Mouse (Mus musculus) cerebellum, adult (tissue): ENCODE measurements at regions not wholly inside any gene's neighbourhood (a gene's known extent, or its start where the extent isn't known, plus 50 kb on each side); places are given as distances from the start of the nearest gene placed in this dataset.

ENCODE experiments used
- ATAC-seq: cut with Nextera tagmentation; 2 replicates; pipeline ENCODE4 v1.9.2; 2017; ENCODE audit warnings: mild to moderate bottlenecking, moderate library complexity, mixed read lengths; ENCODE audit not compliant: insufficient number of reproducible peaks, low FRiP score, low TSS enrichment

DNA sequence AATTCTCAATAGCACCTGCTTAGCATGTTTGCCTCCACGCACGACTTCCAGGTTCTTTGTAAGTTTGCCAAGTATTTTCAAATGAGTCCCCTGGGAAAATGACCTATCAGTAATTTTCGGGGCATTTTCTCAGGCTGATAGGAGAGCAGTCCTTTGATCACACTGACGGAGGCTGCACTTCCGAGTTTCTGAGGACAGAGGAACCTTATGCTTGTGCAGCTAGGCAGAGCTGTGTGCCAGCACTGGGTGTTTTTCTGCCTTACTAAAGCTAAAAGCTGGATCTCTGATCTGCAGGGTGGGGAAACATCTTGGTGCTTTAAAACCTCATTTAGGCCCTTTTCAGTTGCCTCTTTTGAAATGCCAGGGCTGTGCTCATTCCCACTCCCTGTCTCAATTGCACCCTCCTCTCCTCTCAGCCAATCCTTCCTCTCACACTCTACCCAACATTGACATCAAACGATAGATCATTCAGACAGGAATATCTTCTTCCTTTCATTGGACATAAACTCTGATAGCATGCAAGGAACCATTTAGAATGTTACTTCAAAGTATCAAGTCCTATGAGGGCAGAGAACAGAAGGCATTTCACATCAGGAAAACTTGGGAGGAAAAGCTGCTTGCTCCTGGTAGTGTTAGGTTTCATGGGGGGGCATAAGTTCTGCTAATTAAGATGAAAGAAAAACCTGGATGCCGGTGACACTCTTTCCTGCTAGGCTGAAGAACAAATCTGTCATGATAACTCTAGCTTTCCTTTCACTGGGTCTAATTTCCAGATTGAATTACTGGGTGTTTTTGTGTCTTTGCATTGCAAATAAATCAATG is 95.3 kb downstream of the Lurap1l start:
- ATAC-seq = no peak

DNA sequence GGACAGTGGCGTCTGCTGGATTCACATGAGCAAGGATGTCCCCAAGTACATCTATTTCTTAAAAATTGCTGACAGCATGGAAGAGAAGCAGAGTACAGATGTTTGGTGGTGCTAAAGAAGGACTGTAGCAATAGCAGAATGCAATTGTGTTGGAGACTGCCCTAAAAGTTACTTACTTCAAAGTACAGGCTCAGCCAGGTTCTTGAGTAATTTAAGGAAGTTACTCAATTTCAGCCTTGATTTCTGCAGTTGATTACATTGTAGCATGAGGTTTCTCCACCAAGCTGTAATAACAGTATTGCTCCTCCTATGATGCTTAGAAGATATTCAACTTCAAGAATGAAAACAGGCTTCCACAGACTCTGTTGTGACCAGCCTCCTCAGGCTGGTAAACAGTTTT is 96.1 kb downstream of the Lurap1l start:
- no peak for ATAC-seq

DNA sequence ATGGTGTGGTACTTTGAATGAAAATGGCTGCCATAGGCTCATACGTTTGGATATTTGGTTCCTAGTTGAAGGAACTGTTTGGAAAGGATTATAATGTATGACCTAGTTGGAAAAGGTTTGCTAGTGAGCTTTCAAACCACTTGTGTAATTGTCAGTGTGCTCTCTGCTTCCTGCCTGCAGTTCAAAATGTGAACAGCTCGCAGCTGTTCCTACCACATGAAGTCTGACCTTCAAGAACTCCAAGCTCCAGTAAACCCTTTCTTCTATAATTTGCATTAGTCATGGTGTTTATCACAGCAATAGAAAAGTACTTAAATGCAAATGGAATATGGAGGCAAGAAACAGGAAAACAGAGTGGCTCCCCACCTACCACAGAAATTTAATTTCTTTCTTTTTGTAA is 111.4 kb downstream of the Lurap1l start:
- ATAC-seq = no peak

DNA sequence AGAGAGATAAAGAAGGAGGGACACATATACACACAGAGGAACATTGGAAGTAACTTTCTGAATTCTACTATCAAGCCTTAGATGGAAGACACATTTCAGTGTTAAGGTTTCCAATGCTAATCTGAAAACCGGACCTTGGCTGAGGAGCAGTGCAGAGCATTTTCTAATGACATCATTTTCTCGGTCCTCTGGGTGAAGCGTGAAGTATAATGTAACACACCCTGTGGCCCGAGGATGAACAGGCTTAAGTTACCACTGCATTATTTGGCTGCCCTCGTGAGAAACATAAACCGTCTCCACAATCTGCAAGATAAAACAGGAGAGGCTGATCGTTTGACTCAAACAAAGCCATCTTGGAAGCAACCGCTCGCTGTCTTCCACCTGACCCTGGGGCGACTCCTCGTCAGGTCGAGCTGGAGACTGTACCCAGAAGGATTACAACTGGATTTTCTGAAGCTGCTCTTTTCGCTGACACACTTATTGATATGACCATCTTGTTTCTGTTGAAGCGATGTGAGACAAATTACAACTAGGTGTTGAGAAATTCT is 113.1 kb downstream of the Lurap1l start:
- ATAC-seq = no peak

DNA sequence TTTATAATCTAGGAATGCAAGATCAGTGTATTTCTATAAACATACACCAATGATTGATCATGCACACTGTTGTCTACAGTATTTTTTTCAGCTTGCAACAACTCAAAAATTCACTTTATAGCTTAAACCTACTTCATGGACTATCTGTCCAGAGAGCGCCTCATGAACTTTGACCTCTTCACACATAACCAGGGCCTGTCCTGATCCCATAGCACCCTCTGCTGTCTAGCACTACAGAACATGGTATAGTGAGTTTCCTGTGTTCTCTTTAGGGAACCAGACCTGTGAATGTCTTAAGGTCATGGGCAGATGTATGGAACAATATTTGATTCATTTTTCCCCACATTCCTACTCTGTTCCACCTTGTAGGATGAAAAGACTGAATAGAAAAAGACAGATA is 117.1 kb downstream of the Lurap1l start:
- ATAC-seq = no peak

DNA sequence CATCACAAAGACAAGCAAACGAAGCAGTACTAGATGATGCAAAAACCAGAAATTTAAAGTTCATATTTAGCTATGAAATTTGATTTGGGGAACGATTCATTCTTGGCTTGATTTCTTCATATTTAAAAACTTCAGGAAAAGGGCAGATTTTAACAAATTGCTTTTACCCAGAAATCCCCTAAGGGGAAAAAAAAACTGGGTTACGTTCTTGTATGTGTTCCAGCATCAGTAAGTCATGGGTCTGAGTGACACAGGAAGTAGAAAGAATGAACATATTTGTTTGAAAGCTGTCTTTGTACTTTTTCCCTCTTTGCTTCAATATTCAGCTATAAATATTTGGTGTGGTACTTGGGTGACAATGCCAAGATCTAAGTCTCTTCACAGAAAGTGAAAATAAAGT is 120.2 kb downstream of the Lurap1l start:
- no peak for ATAC-seq

DNA sequence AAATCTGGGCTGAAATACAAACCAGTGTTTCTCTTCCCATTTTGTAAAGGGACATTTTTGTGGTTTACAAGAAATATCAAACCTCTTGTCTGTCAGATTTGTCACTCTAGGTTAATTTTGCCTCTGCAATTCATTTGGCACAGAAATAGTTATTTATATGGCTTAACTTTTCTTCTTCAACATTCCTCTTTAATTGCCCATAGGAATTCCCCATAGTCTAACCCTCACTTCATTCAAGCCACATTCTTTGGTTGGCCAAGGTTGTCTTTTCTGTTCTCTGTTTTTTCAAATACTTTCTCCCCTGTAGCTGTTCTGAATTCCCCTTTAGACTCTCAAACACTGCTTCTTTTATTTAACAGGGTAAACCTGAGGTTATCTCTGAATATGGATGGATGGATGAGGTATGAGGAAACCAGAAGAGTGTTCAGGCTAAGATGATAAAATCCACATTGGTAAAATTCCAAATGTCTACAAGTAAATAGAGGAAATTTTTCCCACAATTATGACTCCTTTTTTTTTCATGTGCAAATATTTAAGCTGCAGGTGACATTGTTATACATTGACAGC is 127.0 kb downstream of the Lurap1l start:
- ATAC-seq = no peak

DNA sequence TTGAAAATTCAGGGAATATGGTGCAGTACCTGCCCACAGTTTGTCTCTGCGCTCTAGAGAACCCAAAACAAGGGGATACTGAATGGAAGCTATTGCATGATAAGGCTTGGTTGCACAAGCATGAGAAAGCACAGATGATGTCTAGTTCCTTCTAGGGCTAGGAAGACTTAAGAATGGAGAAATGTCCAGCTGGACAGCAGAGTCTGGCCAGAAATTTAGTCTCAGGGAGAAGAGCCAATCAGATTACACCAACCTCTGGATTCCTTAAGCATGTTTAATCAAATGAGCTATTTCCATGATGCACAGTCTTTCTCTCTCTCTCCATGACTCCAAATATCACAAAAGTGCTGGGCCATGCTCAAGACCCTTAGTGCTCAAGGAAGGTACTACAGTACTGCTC is 147.8 kb downstream of the Lurap1l start:
- ATAC-seq = no peak

DNA sequence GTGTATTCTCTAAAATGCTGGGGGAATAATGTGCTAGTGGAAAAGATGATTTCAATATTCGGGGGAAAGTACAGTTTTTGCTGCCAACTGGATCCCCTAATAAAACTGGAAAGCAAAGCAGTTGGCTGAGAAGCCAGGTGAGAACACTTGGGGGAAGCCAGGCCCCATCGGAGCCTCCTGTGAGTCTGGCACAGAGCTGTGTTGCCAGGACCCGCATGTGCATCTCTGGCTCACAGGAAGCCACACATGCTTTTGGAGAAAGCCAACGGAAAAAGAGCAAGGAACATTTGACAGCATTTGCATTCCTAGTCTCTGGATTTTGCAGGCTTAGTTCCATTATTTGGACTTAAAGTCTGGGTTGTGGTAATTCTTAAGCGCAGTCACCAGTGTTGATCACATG is 148.4 kb downstream of the Lurap1l start:
- no peak for ATAC-seq

DNA sequence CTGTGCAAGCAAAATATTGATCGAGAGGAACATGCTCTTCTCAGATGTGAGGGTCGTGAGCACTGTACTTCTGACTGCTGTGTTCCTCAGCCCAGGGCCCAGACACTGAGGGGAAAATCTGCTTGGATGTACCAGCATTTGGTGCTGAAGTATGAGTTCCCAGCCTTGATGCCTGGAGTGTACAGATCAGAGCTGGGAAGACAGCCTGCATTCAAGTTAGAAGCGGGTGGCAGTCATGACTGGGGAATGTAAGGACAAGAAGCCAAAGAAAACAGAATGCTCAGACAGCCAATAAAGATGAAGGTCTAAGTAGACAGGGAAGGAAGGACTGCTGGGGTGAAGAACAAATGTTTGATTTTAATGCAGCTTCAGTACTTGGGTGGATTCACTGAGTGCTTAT is 148.9 kb downstream of the Lurap1l start:
- ATAC-seq = no peak

DNA sequence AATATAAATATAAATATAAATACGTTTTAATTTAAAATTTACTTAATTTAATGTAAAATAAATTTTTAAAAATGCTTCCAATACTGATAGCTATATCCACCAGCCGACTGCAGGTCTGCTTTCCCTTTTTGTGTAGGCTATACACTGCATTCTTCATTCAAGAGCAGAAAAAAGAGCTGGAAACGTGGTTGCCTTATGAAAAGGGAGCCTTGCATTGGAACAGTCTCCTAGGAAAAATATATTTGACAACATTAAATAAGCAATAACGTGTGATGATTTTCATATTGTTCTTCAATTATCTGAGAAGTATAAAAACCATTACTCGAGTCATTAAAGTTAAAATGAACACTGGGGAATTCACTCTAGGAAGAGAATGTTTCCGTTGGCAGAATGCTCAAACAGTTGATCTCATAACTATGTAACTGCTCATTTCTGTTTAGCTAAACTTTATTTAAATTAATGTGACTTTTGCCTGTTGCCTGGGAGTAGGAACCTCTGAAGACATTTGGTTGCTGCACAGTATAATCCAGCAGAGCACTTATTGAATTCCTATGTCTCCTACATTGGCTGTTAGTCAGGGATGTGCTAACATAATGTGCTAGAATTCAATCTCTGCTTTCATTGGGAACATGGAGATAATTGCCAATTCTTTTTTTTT is 172.0 kb downstream of the Lurap1l start:
- no peak for ATAC-seq

DNA sequence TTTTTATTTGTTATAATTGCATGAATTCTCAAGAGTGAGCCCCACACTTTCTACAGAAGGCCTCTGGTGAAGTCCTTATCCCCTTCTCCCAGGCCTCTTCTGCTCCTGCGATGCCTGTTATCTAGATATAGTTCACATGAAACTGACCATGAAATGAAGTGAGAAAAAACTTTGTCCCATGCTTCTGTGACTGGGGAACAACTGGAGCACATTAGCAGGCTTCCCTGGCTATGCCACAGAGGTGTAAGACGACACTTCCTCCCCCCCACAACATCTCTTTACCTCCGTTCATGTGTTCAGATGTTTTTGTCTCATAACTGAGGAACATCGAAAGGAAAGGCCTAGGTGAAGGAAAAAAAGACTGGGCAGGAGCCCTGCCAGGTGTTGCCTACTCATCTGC is 174.7 kb downstream of the Lurap1l start:
- no peak for ATAC-seq

DNA sequence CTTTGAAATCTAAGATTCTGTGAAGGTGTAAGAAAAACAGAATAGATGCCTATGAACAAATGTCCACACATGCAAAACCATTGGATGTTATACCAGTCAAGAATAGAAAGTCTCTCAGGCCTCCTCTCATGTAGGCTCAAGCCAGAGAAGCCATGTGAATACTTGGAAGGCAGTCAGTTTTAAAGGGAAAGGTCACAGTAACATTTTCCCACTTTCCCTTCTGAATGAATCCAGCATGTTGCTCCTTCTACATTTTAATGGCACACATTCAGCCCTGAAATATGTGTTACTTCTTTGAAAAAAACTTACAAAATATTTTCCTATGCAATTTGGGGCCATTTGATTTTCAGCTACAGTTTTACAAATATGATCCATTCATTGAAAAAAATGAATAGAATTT is 186.1 kb downstream of the Lurap1l start:
- no peak for ATAC-seq

DNA sequence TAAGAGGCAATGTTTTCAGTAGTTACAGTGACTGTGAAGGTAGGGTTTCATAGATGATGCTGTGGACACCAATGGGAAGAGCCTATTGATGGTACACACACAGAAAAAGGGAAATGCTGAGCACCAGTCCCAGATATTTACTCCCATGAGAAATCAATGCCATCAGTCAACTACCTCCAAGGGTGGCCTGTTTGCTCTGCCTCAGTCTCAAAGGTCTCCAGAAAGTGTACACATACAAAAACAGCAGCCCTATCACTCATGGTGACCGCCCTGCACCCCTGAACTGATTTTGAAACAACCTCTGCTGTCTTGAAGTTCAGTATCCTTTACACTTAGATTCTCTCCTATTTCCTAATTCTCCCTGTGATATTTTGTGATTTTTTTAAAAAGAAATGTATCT is 187.2 kb downstream of the Lurap1l start:
- no peak for ATAC-seq

DNA sequence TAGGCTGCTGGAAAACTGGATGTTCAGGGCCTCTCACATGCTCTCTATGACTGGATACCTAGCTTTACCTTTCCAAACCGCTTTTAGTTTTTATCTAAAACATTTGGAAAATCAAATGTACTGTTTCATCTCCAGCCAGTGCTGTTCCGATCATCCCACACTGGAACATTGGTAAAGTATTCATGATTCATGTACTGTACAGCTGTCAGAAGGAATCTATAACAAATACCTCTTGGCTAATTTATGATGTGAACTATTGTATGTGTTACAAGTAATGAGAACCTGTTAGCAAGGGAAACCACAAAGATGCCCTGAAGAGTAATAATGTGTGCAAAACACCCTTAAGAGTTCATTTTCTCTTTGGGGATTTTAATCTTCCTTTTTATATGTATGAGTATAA is 190.6 kb downstream of the Lurap1l start:
- ATAC-seq = no peak

DNA sequence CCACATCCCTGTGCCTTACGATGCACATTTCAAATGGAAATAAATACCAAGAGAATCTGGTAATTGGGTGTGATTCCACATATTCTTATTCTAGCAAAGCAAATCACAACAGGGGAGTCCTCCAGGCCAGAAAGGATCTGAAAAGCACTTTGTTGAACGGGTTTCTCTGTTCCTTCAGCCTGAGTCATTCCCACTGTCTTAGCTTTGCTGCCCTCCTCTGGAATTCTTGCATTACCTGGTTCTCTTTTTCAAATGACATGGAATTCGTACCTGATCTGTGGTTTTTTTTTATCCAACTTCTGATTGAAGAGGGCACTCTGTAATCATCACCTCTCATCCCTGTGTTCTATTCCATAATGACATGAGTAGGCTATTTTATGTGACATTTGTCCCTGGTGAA is 200.9 kb downstream of the Lurap1l start:
- peak; percentile 31; the same call in 1 of the 2 replicates for ATAC-seq

DNA sequence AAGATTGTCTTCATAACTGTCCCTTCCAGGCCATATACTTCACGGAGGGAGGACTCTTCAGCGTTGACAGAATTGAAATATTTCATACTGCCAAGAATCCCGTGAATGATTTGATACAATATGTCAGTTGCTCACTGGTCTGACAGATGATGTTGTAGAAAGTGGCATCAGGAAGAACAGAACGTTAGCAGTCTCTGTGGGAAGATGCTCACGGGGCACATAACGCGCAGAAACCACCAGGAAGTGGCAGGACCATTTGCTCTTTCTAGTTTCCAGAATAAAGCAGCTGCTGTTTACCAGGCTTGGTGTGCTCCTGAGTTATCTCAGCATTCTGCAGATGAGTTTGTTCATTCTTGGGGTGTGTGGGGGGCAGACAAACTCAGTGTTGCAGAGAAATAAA is 206.0 kb downstream of the Lurap1l start:
- no peak for ATAC-seq

DNA sequence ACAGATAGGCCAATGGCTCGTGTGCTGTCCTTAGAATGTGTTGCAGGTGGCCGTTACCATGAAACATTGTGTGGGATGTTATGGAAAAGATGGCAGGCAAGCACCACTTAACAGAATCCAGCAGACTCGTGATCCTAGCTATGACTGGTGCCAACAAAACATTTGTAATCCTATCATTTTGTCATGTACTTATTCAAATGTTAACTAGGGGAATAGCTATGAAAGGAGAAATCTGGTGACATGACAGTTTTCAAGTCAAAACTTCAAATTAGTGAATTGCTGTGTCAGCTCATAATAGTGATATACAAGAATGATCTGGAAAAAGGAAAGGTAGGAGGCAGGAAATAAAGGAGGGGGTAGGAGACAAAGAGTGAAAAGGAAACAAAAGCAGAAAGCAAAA is 213.7 kb downstream of the Lurap1l start:
- ATAC-seq = no peak

DNA sequence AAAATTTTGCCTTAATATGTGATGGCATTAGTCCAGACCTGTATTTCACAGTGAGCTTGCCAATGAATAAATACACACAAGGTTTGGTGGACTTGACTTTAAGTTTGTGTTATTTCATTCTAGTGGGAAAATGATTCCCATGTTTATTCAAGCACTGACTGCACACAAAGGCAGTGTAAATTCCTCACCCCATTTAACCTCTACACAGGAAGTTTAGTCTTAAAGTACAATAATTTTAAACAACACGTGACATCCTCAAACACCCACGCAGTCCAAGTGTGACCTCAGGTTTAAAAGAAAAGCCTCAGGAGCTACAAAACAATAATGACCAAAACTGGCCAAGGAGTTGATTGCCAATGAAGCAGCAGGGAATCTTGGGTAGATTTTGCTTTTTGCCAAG is 219.4 kb downstream of the Lurap1l start:
- no peak for ATAC-seq

DNA sequence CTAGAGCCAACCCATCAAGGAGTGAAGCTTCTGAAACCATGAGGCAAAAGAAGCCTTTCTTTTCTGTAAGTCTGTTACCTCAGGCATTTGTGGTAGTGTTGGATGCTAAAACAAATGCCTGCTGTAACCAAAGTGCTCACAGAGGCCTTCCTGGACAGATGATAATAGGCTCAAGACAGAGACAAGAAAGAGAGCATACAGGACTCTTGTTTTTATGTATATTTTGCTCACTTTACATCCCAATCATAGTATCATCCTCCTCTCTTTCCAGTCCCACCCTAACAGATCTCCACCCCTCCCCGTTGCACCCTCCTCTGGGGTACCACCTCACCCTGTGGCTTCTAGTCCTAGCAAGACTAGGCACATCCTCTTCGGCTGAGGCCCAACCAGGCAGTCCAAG is 262.7 kb downstream of the Lurap1l start:
- no peak for ATAC-seq

DNA sequence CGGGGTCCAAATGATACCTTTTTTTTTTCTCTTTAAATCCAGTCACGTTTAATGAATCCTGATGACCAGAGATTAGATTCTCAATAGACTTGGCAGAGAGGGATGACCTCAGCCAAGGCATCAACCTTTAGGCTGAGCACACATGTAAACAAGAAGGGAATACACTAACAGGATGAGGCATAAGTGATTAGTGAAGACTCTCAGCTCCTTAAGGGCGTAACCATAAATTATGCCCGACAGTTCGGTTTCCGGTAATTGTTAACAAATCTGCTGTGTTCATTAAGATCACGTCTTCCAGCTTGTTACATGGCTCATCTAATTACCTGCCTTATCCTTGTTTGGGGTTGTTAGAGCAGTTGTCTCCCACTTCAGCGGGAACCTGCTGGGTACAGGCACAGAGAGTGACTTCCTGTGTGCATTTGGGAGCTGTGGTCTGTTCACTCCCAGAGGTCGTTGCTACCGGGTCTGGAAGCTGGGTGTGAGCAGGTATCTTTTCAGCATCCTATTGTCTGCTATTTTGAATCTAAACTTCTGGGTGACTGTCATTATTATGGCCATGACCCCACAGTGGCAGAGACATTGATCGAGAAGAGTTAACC is 265.1 kb downstream of the Mpdz start:
- ATAC-seq = no peak
